ENCODE assay signal across 16 mouse cellular contexts in the genomic region with DNA sequence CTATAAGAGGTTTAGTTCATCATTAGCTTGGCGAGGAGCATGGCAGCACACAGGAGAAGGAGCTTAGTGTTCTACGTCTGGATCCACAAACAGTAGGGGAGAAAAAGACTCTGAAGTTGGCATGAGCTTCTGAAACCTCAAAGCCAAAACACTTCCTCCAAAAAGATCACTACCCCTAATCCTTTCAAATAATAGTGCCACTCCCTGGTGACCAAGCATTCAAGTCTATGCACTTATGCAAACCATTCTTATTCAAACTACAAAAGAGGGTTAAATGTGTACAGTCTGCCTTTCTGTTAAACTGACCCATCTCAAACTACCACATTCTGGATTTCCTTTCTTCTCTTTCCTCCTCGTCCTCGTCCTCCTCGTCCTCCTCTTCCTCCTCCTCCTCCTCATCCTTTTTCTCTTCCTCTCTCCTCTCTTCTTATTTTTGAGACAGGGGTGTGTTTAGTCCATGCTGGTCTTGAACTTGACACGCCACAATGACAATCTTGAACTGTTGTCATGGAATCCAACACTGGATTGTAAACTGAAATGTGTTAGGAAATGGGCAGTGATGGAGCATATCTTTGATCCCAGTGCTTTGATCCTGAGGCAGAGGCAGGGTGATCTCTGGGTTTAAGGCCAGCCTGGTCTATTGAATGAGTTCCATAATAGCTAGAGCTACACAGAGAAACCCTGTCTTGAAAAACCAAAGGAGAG.
"Had no signal": no experiment of that assay in that cellular context is flagged by ENCODE, and none has a peak within 500 bp of the region (broad histone marks: within the 10 kb centered on the region; RNA-seq: fewer than 3 reads in every experiment).

No protein-coding gene starts in this region.

- H3K9me3 ChIP-seq: lung, embryonic 15.5 days; midbrain, embryonic 13.5 days; midbrain, embryonic 15.5 days; neural tube, embryonic 12.5 days had no signal

- H3K27ac ChIP-seq: lung, embryonic 15.5 days; macrophage; midbrain, embryonic 13.5 days; midbrain, embryonic 15.5 days; neural tube, embryonic 12.5 days had no signal

- H3K4me1 ChIP-seq: lung, embryonic 15.5 days; megakaryocyte, embryonic 14.5 days; midbrain, embryonic 13.5 days; midbrain, embryonic 15.5 days; neural tube, embryonic 12.5 days had no signal

- H3K4me3 ChIP-seq: lung, embryonic 15.5 days; megakaryocyte, embryonic 14.5 days; midbrain, embryonic 13.5 days; midbrain, embryonic 15.5 days; neural tube, embryonic 12.5 days had no signal

- DNase-seq: liver, postnatal 0 days; lung, adult 2 months; lung, postnatal 14 days; lung, postnatal 36 days; right cerebral cortex, postnatal 14 days; right cerebral cortex, postnatal 4 days; spleen, adult 18-20 months; thymus, adult 18-20 months; thymus, postnatal 14 days; thymus, postnatal 36 days had no signal

- H3K9ac ChIP-seq: liver, postnatal 0 days; lung, embryonic 15.5 days; midbrain, embryonic 13.5 days; midbrain, embryonic 15.5 days; neural tube, embryonic 12.5 days had no signal

- H3K27me3 ChIP-seq: lung, embryonic 15.5 days; midbrain, embryonic 13.5 days; midbrain, embryonic 15.5 days; neural tube, embryonic 12.5 days had no signal

- H3K36me3 ChIP-seq: lung, embryonic 15.5 days; midbrain, embryonic 13.5 days; midbrain, embryonic 15.5 days; neural tube, embryonic 12.5 days had no signal
